Mouse (Mus musculus) heart, postnatal 0 days (tissue): ENCODE data around the gene Rho. TPM values are rescaled to one million over a fixed set of nuclear protein-coding genes. Genes with fewer than 3 reads are reported as not detected.

ENCODE experiments used
- ATAC-seq: fragments of 200-750 bp; cut with Nextera tagmentation; 2 replicates; pipeline ENCODE4 v1.8.0; 2017; ENCODE audit warnings: low read depth, moderate number of reproducible peaks, moderate library complexity; ENCODE audit not compliant: insufficient read depth
- DNase-seq: peaks from one replicate; pipeline ENCODE4 v3.0.0-alpha.2; 2016; ENCODE audit warnings: low spot score
- H3K27ac ChIP-seq: fragments of 300-500 bp; sonication (generic); 2 replicates; pipeline ENCODE4 v1.5.1; 2014; ENCODE audit warnings: low read depth, mild to moderate bottlenecking
- H3K27me3 ChIP-seq: fragments of 300-500 bp; sonication (generic); 2 replicates; pipeline ENCODE4 v1.6.1; 2014; ENCODE audit warnings: low read length, mixed read lengths; ENCODE audit not compliant: control insufficient read depth, insufficient read depth
- H3K36me3 ChIP-seq: fragments of 300-500 bp; sonication (generic); replicated peaks from 2 replicates; pipeline ENCODE4 v1.6.1; 2014; ENCODE audit warnings: low read length, mixed read lengths; ENCODE audit not compliant: control insufficient read depth, insufficient read depth
- H3K4me1 ChIP-seq: fragments of 300-500 bp; sonication (generic); 2 replicates; pipeline ENCODE4 v1.6.1; 2014; ENCODE audit warnings: antibody characterized with exemption; ENCODE audit not compliant: control insufficient read depth, insufficient read depth
- H3K4me2 ChIP-seq: fragments of 300-500 bp; sonication (generic); 2 replicates; pipeline ENCODE4 v1.6.1; 2014; ENCODE audit warnings: low read depth, mild to moderate bottlenecking, low read length, moderate library complexity
- H3K4me3 ChIP-seq: fragments of 300-500 bp; sonication (generic); 2 replicates; pipeline ENCODE4 v1.5.1; 2014; ENCODE audit warnings: low read depth, low read length
- H3K9ac ChIP-seq: fragments of 300-500 bp; sonication (generic); replicated peaks from 2 replicates; pipeline ENCODE4 v1.6.1; 2014; ENCODE audit warnings: low read depth, low read length, mixed read lengths
- H3K9me3 ChIP-seq: fragments of 300-500 bp; sonication (generic); replicated peaks from 2 replicates; pipeline ENCODE4 v1.6.1; 2016; ENCODE audit warnings: low read length; ENCODE audit not compliant: control insufficient read depth
- CTCF ChIP-seq: IDR thresholded peaks from 2 replicates; pipeline ENCODE4 v1.5.1; 2016; ENCODE audit warnings: antibody characterized with exemption, control low read depth, low read depth
- EP300 ChIP-seq: IDR thresholded peaks from 2 replicates; pipeline ENCODE4 v1.6.1; 2016; ENCODE audit warnings: antibody characterized with exemption, low read depth
- WGBS: fragments of 180-500 bp; shearing (Covaris S2); extraction: QIAGEN DNeasy Blood & Tissue Kit; methylation state at CpG from one replicate; pipeline ENCODE4 v1.1.7; 2014; 5-methylcytosine and 5-hydroxymethylcytosine counted together
- polyA plus RNA-seq: library from polyadenylated mRNA; unstranded; fragments of >200 nt; fragmentation: Nextera tagmentation; extraction: Ambion mirVana; gene quantifications from 2 replicates; pipeline ENCODE4 v1.2.1, GENCODE M21; 2015
- total RNA-seq: library from RNA; depleted of rRNA; stranded (reverse); fragments of >200 nt; gene quantifications from 2 replicates; pipeline ENCODE4 v1.2.3, GENCODE M21; 2014; ENCODE audit warnings: low replicate concordance

Gene Rho
- total and polyA plus RNA-seq, 2 experiments from 2014 or later = 1.3 TPM; not detected in 1

- DNase-seq (no peak), ATAC-seq (no peak)
- TF ChIP-seq CTCF (no peak), EP300 (no peak)
- Histone ChIP-seq H3K27ac (no peak overlapping the region), H3K9me3 (0 out of 2 replicates have a peak, but pooled peaks cover 6% of the 10 kb centered on the region), H3K27me3 (no peaks in the 10 kb centered on the region), H3K4me3 (no peak overlapping the region), H3K4me2 (no peak overlapping the region), H3K4me1 (peaks cover 13% of the 10 kb centered on the region; the same call in 1 of the 2 replicates), H3K36me3 (no peaks in the 10 kb centered on the region), H3K9ac (no peak overlapping the region)
- 84% methylated on average over 2 of the region's 2 CpGs for WGBS
These were observed 6.5 kb downstream of the Rho start for GRCm38 (mm10) chr6:115938011-115938410.

GRCm38 (mm10) chr6:115938798-115939197 is 7.2 kb downstream of the Rho start:
- Histone ChIP-seq H3K36me3 (no peaks in the 10 kb centered on the region), H3K4me1 (peaks cover 20% of the 10 kb centered on the region), H3K27ac (no peak overlapping the region), H3K27me3 (no peaks in the 10 kb centered on the region), H3K9ac (no peak overlapping the region), H3K4me2 (no peak overlapping the region), H3K4me3 (no peak overlapping the region), H3K9me3 (0 out of 2 replicates have a peak, but pooled peaks cover 6% of the 10 kb centered on the region)
- ATAC-seq (no peak), DNase-seq (no peak)
- WGBS = 67% methylated on average over 1 of the region's 1 CpGs
- TF ChIP-seq CTCF (no peak), EP300 (no peak)

DNA sequence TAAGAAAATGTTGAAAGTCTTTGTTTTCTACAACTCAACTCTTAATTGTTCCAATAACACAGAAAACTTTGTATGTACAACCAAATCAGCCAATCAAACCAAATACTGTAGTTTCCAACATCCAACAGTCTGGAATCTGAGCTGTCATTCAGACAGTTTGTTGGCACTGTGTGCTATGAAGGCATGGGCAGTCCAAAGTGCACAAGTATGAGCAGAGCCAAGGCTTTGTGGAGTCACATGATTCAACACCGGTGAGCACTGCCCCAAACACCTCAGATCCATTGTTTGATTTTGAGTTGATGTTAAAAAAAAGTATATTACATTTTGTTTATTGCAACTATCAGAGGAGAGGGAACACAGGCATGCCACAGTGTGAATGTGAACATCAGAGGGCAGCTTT is 9.1 kb downstream of the Rho start:
- DNase-seq (no peak), ATAC-seq (no peak)
- Histone ChIP-seq H3K4me1 (peaks cover 22% of the 10 kb centered on the region), H3K27ac (no peak overlapping the region), H3K27me3 (no peaks in the 10 kb centered on the region), H3K4me3 (no peak overlapping the region), H3K36me3 (no peaks in the 10 kb centered on the region), H3K9ac (no peak overlapping the region), H3K9me3 (0 out of 2 replicates have a peak, but pooled peaks cover 6% of the 10 kb centered on the region), H3K4me2 (no peak overlapping the region)
- WGBS = 42% methylated on average over 1 of the region's 1 CpGs
- TF ChIP-seq EP300 (no peak), CTCF (no peak)

GRCm38 (mm10) chr6:115941128-115941527 is 9.6 kb downstream of the Rho start:
- Histone ChIP-seq H3K4me3 (no peak overlapping the region), H3K9ac (no peak overlapping the region), H3K4me2 (no peak overlapping the region), H3K4me1 (peaks cover 22% of the 10 kb centered on the region), H3K27ac (no peak overlapping the region), H3K36me3 (no peaks in the 10 kb centered on the region), H3K9me3 (0 out of 2 replicates have a peak, but pooled peaks cover 6% of the 10 kb centered on the region), H3K27me3 (no peaks in the 10 kb centered on the region)
- WGBS = 6% methylated on average over 8 of the region's 12 CpGs
- TF ChIP-seq EP300 = no peak
- DNase-seq = no peak
- no peak for ATAC-seq

DNA sequence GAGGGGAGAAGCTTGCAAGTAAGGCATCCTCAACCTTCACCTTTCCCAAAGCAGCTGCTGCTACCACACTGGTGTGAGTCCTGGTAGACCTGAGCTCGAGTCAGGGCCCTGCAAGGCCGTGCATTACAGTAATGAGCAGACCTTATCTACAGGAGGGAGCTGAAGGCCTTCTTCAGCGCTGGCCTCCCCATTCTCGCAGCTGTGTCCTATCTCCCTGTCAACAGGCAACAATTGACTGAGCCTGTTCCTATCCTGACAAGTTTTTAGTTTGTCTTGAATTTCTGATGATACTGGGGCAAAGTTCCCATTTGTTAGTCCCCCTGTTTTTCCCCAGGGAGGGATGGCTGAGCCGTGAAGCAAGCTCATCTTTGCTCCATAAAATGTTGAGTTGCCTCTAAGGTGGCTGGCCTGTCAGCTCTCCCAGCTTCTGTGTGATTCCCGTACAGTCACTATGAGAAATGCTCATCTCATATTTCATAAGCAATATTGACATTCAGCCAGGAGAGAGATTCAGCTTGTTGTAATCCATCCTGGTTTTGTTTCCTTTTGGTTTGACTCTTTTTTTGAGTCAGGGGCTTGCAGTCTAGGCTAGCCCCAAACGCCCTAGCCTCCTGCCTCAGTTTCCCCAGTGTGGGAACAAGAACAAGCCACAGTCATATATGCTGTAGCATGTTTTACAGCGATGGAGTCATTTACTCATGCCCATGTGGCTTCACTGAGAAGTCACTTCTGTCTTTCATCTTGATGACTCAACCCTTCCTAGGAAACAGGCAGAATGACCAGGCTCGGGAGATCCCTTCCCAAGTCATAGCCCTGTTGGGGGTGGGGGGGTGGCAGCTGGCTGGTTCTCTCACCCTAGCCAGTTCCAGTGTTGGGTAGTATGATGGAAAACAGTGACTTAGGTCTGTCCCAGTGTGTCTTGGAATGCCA is 12.2 kb downstream of the Rho start:
- H3K9me3 ChIP-seq = no peaks in the 10 kb centered on the region
- no peak overlapping the region for H3K27ac ChIP-seq
- H3K4me1 ChIP-seq = peaks cover 31% of the 10 kb centered on the region
- no peak overlapping the region for H3K4me3 ChIP-seq
- ATAC-seq = 0 out of 2 replicates have a peak, but pooled peaks have one; percentile 17
- WGBS = 43% methylated on average over 9 of the region's 9 CpGs
- no peak for DNase-seq
- H3K4me2 ChIP-seq = no peak overlapping the region
- no peaks in the 10 kb centered on the region for H3K36me3 ChIP-seq
- H3K27me3 ChIP-seq = no peaks in the 10 kb centered on the region
- H3K9ac ChIP-seq = no peak overlapping the region
- TF ChIP-seq EP300 (no peak), CTCF (no peak)
